Mouse (Mus musculus) spleen, adult 2 months (tissue): Measurements from ENCODE around the gene Sept11. TPM values are rescaled to one million over a fixed set of nuclear protein-coding genes. Genes with fewer than 3 reads are reported as not detected.

ENCODE experiments used
- DNase-seq, 2 experiments: peaks; one replicate each; pipeline versions ENCODE4 v3.0.0 to v3.0.0-alpha.2; 2012 to 2021; ENCODE audit warnings: low spot score in 2 of 2, low read depth in 1 of 2
- H3K27ac ChIP-seq: fragments of 200-500 bp; 2 replicates; pipeline ENCODE4 v1.5.1; 2012; ENCODE audit warnings: low read length, inconsistent platforms; ENCODE audit not compliant: insufficient read depth
- H3K27me3 ChIP-seq: fragments of 200-500 bp; 2 replicates; pipeline ENCODE4 v1.6.1; 2012; ENCODE audit warnings: mild to moderate bottlenecking, moderate library complexity, low read length, inconsistent platforms; ENCODE audit not compliant: control insufficient read depth, insufficient read depth
- H3K36me3 ChIP-seq: fragments of 200-500 bp; 2 replicates; pipeline ENCODE4 v1.6.1; 2012; ENCODE audit warnings: mild to moderate bottlenecking, low read length, inconsistent platforms; ENCODE audit not compliant: control insufficient read depth, insufficient read depth
- H3K4me1 ChIP-seq: fragments of 200-500 bp; 2 replicates; pipeline ENCODE4 v1.6.1; 2011; ENCODE audit warnings: inconsistent platforms; ENCODE audit not compliant: control insufficient read depth, insufficient read depth, insufficient read length
- H3K4me3 ChIP-seq: fragments of 200-500 bp; 2 replicates; pipeline ENCODE4 v1.5.1; 2011; ENCODE audit warnings: mild to moderate bottlenecking, inconsistent platforms; ENCODE audit not compliant: insufficient read depth, insufficient read length; ENCODE audit errors: extremely low read depth
- CTCF ChIP-seq: fragments of 200-500 bp; IDR thresholded peaks from 2 replicates; pipeline ENCODE4 v1.5.1; 2011; ENCODE audit warnings: mild to moderate bottlenecking, inconsistent platforms; ENCODE audit not compliant: insufficient read depth, insufficient read length, insufficient replicate concordance; ENCODE audit errors: extremely low read depth
- POLR2A ChIP-seq: fragments of 200-500 bp; IDR thresholded peaks from 2 replicates; pipeline ENCODE4 v1.6.1; 2011; ENCODE audit warnings: low read depth, low read length, inconsistent platforms
- WGBS: fragments of 180-500 bp; shearing (Covaris S2); methylation state at CpG from one replicate; pipeline ENCODE4 v1.1.7; 2018; 5-methylcytosine and 5-hydroxymethylcytosine counted together
- polyA plus RNA-seq: library from polyadenylated mRNA; depleted of rRNA; stranded (reverse); fragments of >200 nt; gene quantifications from 2 replicates; pipeline ENCODE4 v1.2.3, GENCODE M21; 2012

The Sept11 gene
- polyA plus RNA-seq, 1 experiment: 21.2 TPM

GRCm38 (mm10) chr5:93049971-93050370 is 43.3 kb upstream of the Sept11 start:
- Histone ChIP-seq H3K36me3 (no peaks in the 10 kb centered on the region), H3K27me3 (peaks cover 6% of the 10 kb centered on the region), H3K4me1 (no peaks in the 10 kb centered on the region), H3K27ac (no peak overlapping the region), H3K4me3 (no peak overlapping the region)
- no peak for DNase-seq
- WGBS: 67% methylated on average over 1 of the region's 1 CpGs
- TF ChIP-seq POLR2A: no peak
- TF ChIP-seq CTCF: no peak

- no peak for DNase-seq
- H3K4me3 ChIP-seq: no peak overlapping the region
- no peaks in the 10 kb centered on the region; the same call in 1 of the 2 replicates for H3K27me3 ChIP-seq
- no peaks in the 10 kb centered on the region for H3K36me3 ChIP-seq
- no peaks in the 10 kb centered on the region for H3K4me1 ChIP-seq
- TF ChIP-seq CTCF (no peak), POLR2A (no peak)
- H3K27ac ChIP-seq: no peak overlapping the region
- 60% methylated on average over 5 of the region's 5 CpGs for WGBS
These were observed 42.2 kb upstream of the Sept11 start for GRCm38 (mm10) chr5:93051041-93051440.

GRCm38 (mm10) chr5:93051951-93052350 is 41.3 kb upstream of the Sept11 start:
- Histone ChIP-seq H3K27me3 (no peaks in the 10 kb centered on the region; the same call in 1 of the 2 replicates), H3K4me3 (no peak overlapping the region), H3K27ac (no peak overlapping the region), H3K4me1 (no peaks in the 10 kb centered on the region), H3K36me3 (no peaks in the 10 kb centered on the region)
- DNase-seq: no peak
- WGBS: 77% methylated on average over 9 of the region's 9 CpGs
- no peak for TF ChIP-seq POLR2A
- no peak for TF ChIP-seq CTCF

- H3K27me3 ChIP-seq: no peaks in the 10 kb centered on the region
- no peaks in the 10 kb centered on the region for H3K4me1 ChIP-seq
- WGBS: 83% methylated on average over 8 of the region's 8 CpGs
- TF ChIP-seq POLR2A: no peak
- TF ChIP-seq CTCF: no peak
- no peak for DNase-seq
- no peaks in the 10 kb centered on the region for H3K36me3 ChIP-seq
- H3K4me3 ChIP-seq: no peak overlapping the region
- no peak overlapping the region for H3K27ac ChIP-seq
These were observed 39.4 kb upstream of the Sept11 start for GRCm38 (mm10) chr5:93053606-93054397.

GRCm38 (mm10) chr5:93060865-93061264 is 32.4 kb upstream of the Sept11 start:
- no peaks in the 10 kb centered on the region for H3K4me1 ChIP-seq
- 53% methylated on average over 4 of the region's 4 CpGs for WGBS
- H3K27me3 ChIP-seq: no peaks in the 10 kb centered on the region
- DNase-seq: no peak
- no peaks in the 10 kb centered on the region for H3K36me3 ChIP-seq
- no peak overlapping the region for H3K4me3 ChIP-seq
- no peak for TF ChIP-seq CTCF
- no peak for TF ChIP-seq POLR2A
- no peak overlapping the region for H3K27ac ChIP-seq

- Histone ChIP-seq H3K4me1 (no peaks in the 10 kb centered on the region), H3K4me3 (no peak overlapping the region), H3K36me3 (no peaks in the 10 kb centered on the region), H3K27me3 (no peaks in the 10 kb centered on the region), H3K27ac (no peak overlapping the region)
- 78% methylated on average over 7 of the region's 7 CpGs for WGBS
- no peak for DNase-seq
- TF ChIP-seq CTCF: no peak
- no peak for TF ChIP-seq POLR2A
These were observed 15.4 kb upstream of the Sept11 start for GRCm38 (mm10) chr5:93077661-93078323.

- H3K4me1 ChIP-seq: no peaks in the 10 kb centered on the region
- 92% methylated on average over 3 of the region's 3 CpGs for WGBS
These were observed 13.6 kb upstream of the Sept11 start for GRCm38 (mm10) chr5:93079596-93079995.

More at GRCm38 (mm10) chr5:93079596-93079995, 13.6 kb upstream of the Sept11 start:
- Histone ChIP-seq H3K4me3 (no peak overlapping the region), H3K27me3 (no peaks in the 10 kb centered on the region), H3K27ac (no peak overlapping the region), H3K36me3 (no peaks in the 10 kb centered on the region)
- no peak for DNase-seq
- TF ChIP-seq POLR2A: no peak
